Mouse (Mus musculus) cerebellum, adult 2 months (tissue): ENCODE results near the gene Sorcs2. TPM values are rescaled to one million over a fixed set of nuclear protein-coding genes. Genes with fewer than 3 reads are reported as not detected.
"Not testable (repeated sequence)": the region's sequence is repeated elsewhere in the genome, so short reads cannot be mapped to it uniquely, and the experiment has no call there.

ENCODE experiments used
- DNase-seq, 2 experiments: peaks; one replicate each; pipeline ENCODE4 v3.0.0; 2021
- H3K27ac ChIP-seq: fragments of 200-500 bp; 2 replicates; pipeline ENCODE4 v1.5.1; 2012; ENCODE audit warnings: low read length, control low read depth, inconsistent platforms; ENCODE audit not compliant: insufficient read depth
- H3K27me3 ChIP-seq: fragments of 200-500 bp; 2 replicates; pipeline ENCODE4 v1.6.1; 2012; ENCODE audit warnings: inconsistent platforms, mild to moderate bottlenecking, low read length, moderate library complexity; ENCODE audit not compliant: control insufficient read depth, insufficient read depth
- H3K4me1 ChIP-seq: fragments of 200-500 bp; 2 replicates; pipeline ENCODE4 v1.6.1; 2011; ENCODE audit warnings: low read length; ENCODE audit not compliant: control insufficient read depth, insufficient read depth
- H3K4me3 ChIP-seq: fragments of 200-500 bp; replicated peaks from 2 replicates; pipeline ENCODE3; 2011; ENCODE audit warnings: mild to moderate bottlenecking, low read depth, low read length, control low read depth; ENCODE audit not compliant: insufficient read depth
- CTCF ChIP-seq: fragments of 200-500 bp; IDR thresholded peaks from 2 replicates; pipeline ENCODE4 v1.5.1; 2011; ENCODE audit warnings: low read depth, mild to moderate bottlenecking, control low read depth, low read length, moderate library complexity, borderline replicate concordance; ENCODE audit not compliant: insufficient read depth
- POLR2A ChIP-seq: fragments of 200-500 bp; IDR thresholded peaks from 2 replicates; pipeline ENCODE4 v1.6.1; 2011; ENCODE audit warnings: low read length, control low read depth, borderline replicate concordance; ENCODE audit not compliant: insufficient read depth
- WGBS: fragments of 180-500 bp; shearing (Covaris S2); methylation state at CpG from one replicate; pipeline ENCODE4 v1.1.7; 2018; 5-methylcytosine and 5-hydroxymethylcytosine counted together
- polyA plus RNA-seq: library from polyadenylated mRNA; depleted of rRNA; stranded (reverse); fragments of >200 nt; gene quantifications from 2 replicates; pipeline ENCODE4 v1.2.3, GENCODE M21; 2012

The Sorcs2 gene
- polyA plus RNA-seq, 1 experiment, result 8.7 TPM

GRCm38 (mm10) chr5:36248022-36248421 lies 149.9 kb downstream of the Sorcs2 start:
- Histone ChIP-seq H3K27ac (no peak overlapping the region), H3K4me3 (no peak overlapping the region), H3K27me3 (no peaks in the 10 kb centered on the region), H3K4me1 (no peaks in the 10 kb centered on the region)
- WGBS, result 79% methylated on average over 3 of the region's 3 CpGs
- TF ChIP-seq POLR2A (no peak), CTCF (no peak)
- DNase-seq, result no peak

- not testable (repeated sequence) for DNase-seq, H3K27ac ChIP-seq, H3K27me3 ChIP-seq, H3K4me1 ChIP-seq, H3K4me3 ChIP-seq
- 96% methylated on average over 9 of the region's 10 CpGs for WGBS
These were observed 160.4 kb downstream of the Sorcs2 start for GRCm38 (mm10) chr5:36237526-36237925.

GRCm38 (mm10) chr5:36230301-36230780 lies 167.6 kb downstream of the Sorcs2 start:
- WGBS, result 85% methylated on average over 9 of the region's 9 CpGs
- Histone ChIP-seq H3K4me1 (no peaks in the 10 kb centered on the region; the same call in 1 of the 2 replicates), H3K27me3 (no peaks in the 10 kb centered on the region), H3K4me3 (no peak overlapping the region), H3K27ac (no peak overlapping the region)
- no peak for DNase-seq
- no peak for TF ChIP-seq POLR2A
- TF ChIP-seq CTCF, result no peak

- Histone ChIP-seq H3K27me3 (no peaks in the 10 kb centered on the region), H3K4me3 (no peak overlapping the region), H3K4me1 (no peaks in the 10 kb centered on the region; the same call in 1 of the 2 replicates), H3K27ac (no peak overlapping the region)
- DNase-seq, result no peak
- TF ChIP-seq CTCF (no peak), POLR2A (no peak)
- 45% methylated on average over 23 of the region's 23 CpGs for WGBS
These were observed 169.3 kb downstream of the Sorcs2 start for GRCm38 (mm10) chr5:36228405-36229370.

- 73% methylated on average over 11 of the region's 11 CpGs for WGBS
- Histone ChIP-seq H3K27ac (no peak overlapping the region), H3K27me3 (no peaks in the 10 kb centered on the region), H3K4me1 (no peaks in the 10 kb centered on the region; the same call in 1 of the 2 replicates), H3K4me3 (no peak overlapping the region)
- no peak for DNase-seq
- TF ChIP-seq POLR2A (no peak), CTCF (no peak)
These were observed 171.6 kb downstream of the Sorcs2 start for GRCm38 (mm10) chr5:36226296-36226695.

- 71% methylated on average over 7 of the region's 7 CpGs for WGBS
- Histone ChIP-seq H3K4me1 (no peaks in the 10 kb centered on the region; the same call in 1 of the 2 replicates), H3K27ac (no peak overlapping the region), H3K27me3 (no peaks in the 10 kb centered on the region), H3K4me3 (no peak overlapping the region)
- TF ChIP-seq POLR2A, result no peak
- TF ChIP-seq CTCF, result no peak
- no peak for DNase-seq
These were observed 172.1 kb downstream of the Sorcs2 start for GRCm38 (mm10) chr5:36225855-36226254.

GRCm38 (mm10) chr5:36223787-36224186 lies 174.2 kb downstream of the Sorcs2 start:
- WGBS, result 67% methylated on average over 6 of the region's 6 CpGs

GRCm38 (mm10) chr5:36220626-36221025 lies 177.3 kb downstream of the Sorcs2 start:
- H3K27me3 ChIP-seq, result no peaks in the 10 kb centered on the region
- TF ChIP-seq POLR2A (no peak), CTCF (no peak)
- WGBS, result 73% methylated on average over 6 of the region's 6 CpGs
- H3K4me3 ChIP-seq, result no peak overlapping the region
- H3K27ac ChIP-seq, result no peak overlapping the region
- DNase-seq, result no peak
- no peaks in the 10 kb centered on the region for H3K4me1 ChIP-seq

More at GRCm38 (mm10) chr5:36223787-36224186, 174.2 kb downstream of the Sorcs2 start:
- Histone ChIP-seq H3K4me3 (no peak overlapping the region), H3K27ac (no peak overlapping the region), H3K4me1 (no peaks in the 10 kb centered on the region; the same call in 1 of the 2 replicates), H3K27me3 (no peaks in the 10 kb centered on the region)
- DNase-seq, result peak; percentile 21 to 29
- TF ChIP-seq CTCF, result peak; percentile 43; the same call in 1 of the 2 replicates
- no peak for TF ChIP-seq POLR2A
